Mouse (Mus musculus) adrenal gland, postnatal 14 days (tissue): ENCODE measurements around the gene Calm3. TPM values are rescaled to one million over a fixed set of nuclear protein-coding genes. Genes with fewer than 3 reads are reported as not detected.
"Not testable (repeated sequence)": the region's sequence is repeated elsewhere in the genome, so short reads cannot be mapped to it uniquely, and the experiment has no call there.

Experiments
- DNase-seq: peaks from one replicate; pipeline ENCODE4 v3.0.0; 2021; ENCODE audit warnings: mixed read lengths
- long read RNA-seq, 2 experiments: library from polyadenylated mRNA; stranded (forward); transcript quantifications; one replicate each; pipeline ENCODE4 v2.0.0; 2021
- total RNA-seq: library from RNA; stranded (reverse); gene quantifications from 2 replicates; pipeline ENCODE4 v1.2.3, GENCODE M21; 2021

Calm3 gene
- 222 and 231 TPM in 2 replicates for total RNA-seq
- long read RNA-seq, experiment 1, transcript Calm3-201 (6 exons, 2,290 nt), result major isoform, 396 of 432 reads
- long read RNA-seq, experiment 1, partial matches to known transcripts, result 11 of 432 reads
- long read RNA-seq, experiment 1, other reads (novel, unspliced or antisense), result 25 of 432 reads
- long read RNA-seq, experiment 2, transcript Calm3-201 (6 exons, 2,290 nt), result major isoform, 248 of 279 reads
- long read RNA-seq, experiment 2, partial matches to known transcripts, result 9 of 279 reads
- long read RNA-seq, experiment 2, other reads (novel, unspliced or antisense), result 22 of 279 reads

GRCm38 (mm10) chr7:16924037-16924834 is at the start of gene Calm3:
Gene Calm3, minus strand, starts transcription at chr7:16924114.
- DNase-seq, result peak; percentile 100

GRCm38 (mm10) chr7:16971160-16971559 is 47.2 kb upstream of the Calm3 start:
- no peak for DNase-seq

- no peak for DNase-seq
Observed at GRCm38 (mm10) chr7:16968414-16968813, 44.5 kb upstream of the Calm3 start.

- no peak for DNase-seq
Observed at GRCm38 (mm10) chr7:16961678-16962077, 37.8 kb upstream of the Calm3 start.

GRCm38 (mm10) chr7:16959539-16960187 is 35.7 kb upstream of the Calm3 start, which contains the start of gene Pnmal1:
Gene Pnmal1, plus strand, starts transcription at chr7:16959679.
- peak; percentile 90 for DNase-seq

- DNase-seq, result no peak
Observed at GRCm38 (mm10) chr7:16956410-16957265, 32.7 kb upstream of the Calm3 start.

- DNase-seq, result no peak
Observed at GRCm38 (mm10) chr7:16955712-16956111, 31.8 kb upstream of the Calm3 start.

- DNase-seq, result not testable (repeated sequence)
Observed at GRCm38 (mm10) chr7:16953776-16954175, 29.9 kb upstream of the Calm3 start.

GRCm38 (mm10) chr7:16950861-16951635 is 27.1 kb upstream of the Calm3 start:
- peak; percentile 89 for DNase-seq

- DNase-seq, result peak; percentile 85
Observed at GRCm38 (mm10) chr7:16949908-16950841, 26.3 kb upstream of the Calm3 start.

GRCm38 (mm10) chr7:16948923-16949458 is 25.1 kb upstream of the Calm3 start:
- no peak for DNase-seq

GRCm38 (mm10) chr7:16947959-16948361 is 24.0 kb upstream of the Calm3 start:
- DNase-seq, result peak; percentile 56

- DNase-seq, result no peak
Observed at GRCm38 (mm10) chr7:16947349-16947895, 23.5 kb upstream of the Calm3 start.

GRCm38 (mm10) chr7:16946441-16947348 is 22.8 kb upstream of the Calm3 start:
- DNase-seq, result peak; percentile 25

- peak; percentile 24 for DNase-seq
Observed at GRCm38 (mm10) chr7:16945419-16945818, 21.5 kb upstream of the Calm3 start.

- no peak for DNase-seq
Observed at GRCm38 (mm10) chr7:16944808-16945315, 20.9 kb upstream of the Calm3 start.

- DNase-seq, result peak; percentile 93
Observed at GRCm38 (mm10) chr7:16944061-16944807, 20.3 kb upstream of the Calm3 start, which contains the start of gene Pnmal2. Gene Pnmal2, plus strand, starts transcription at chr7:16944682.
